Mouse (Mus musculus) small intestine, adult 2 months (tissue): ENCODE results near the gene Trim60.

ENCODE experiments used
- CTCF ChIP-seq: fragments of 200-500 bp; IDR thresholded peaks from 2 replicates; pipeline ENCODE4 v1.5.1; 2012; ENCODE audit warnings: low read depth, mild to moderate bottlenecking, control low read depth, inconsistent platforms, low read length, moderate library complexity, mixed read lengths; ENCODE audit not compliant: insufficient replicate concordance, insufficient read length; ENCODE audit errors: extremely low read depth
- POLR2A ChIP-seq: fragments of 200-500 bp; IDR thresholded peaks from 2 replicates; pipeline ENCODE4 v1.6.1; 2012; ENCODE audit warnings: low read depth, mild to moderate bottlenecking, control low read depth, inconsistent platforms, low read length, moderate library complexity

- TF ChIP-seq POLR2A = no peak
- no peak for TF ChIP-seq CTCF
These were observed 19.5 kb downstream of the Trim60 start for GRCm38 (mm10) chr8:64998806-64999365.
